Mouse (Mus musculus): Measurements from ENCODE around the gene Mcm5. TPM values are rescaled to one million over a fixed set of nuclear protein-coding genes. Genes with fewer than 3 reads are reported as not detected.

Gene Mcm5
- 1 to 10 TPM; 6.0 TPM for total RNA-seq (2021)

GRCm38 (mm10) chr8:75109236-75109967, at the start of gene Mcm5:
Gene Mcm5, plus strand, starts transcription at chr8:75109569.
- DNase-seq, result peak; percentile 99

- no peak for DNase-seq
These were observed 49.3 kb upstream of the Mcm5 start for GRCm38 (mm10) chr8:75060022-75060421.

GRCm38 (mm10) chr8:75060815-75061214, 48.6 kb upstream of the Mcm5 start:
- no peak for DNase-seq

- no peak for DNase-seq
These were observed 46.1 kb upstream of the Mcm5 start for GRCm38 (mm10) chr8:75063290-75063689.

GRCm38 (mm10) chr8:75064790-75065189, 44.6 kb upstream of the Mcm5 start:
- DNase-seq, result no peak

- no peak for DNase-seq
These were observed 42.1 kb upstream of the Mcm5 start for GRCm38 (mm10) chr8:75067287-75067686.

GRCm38 (mm10) chr8:75070297-75070696, 39.1 kb upstream of the Mcm5 start:
- DNase-seq, result no peak

- DNase-seq, result peak; percentile 61 to 71
These were observed 37.6 kb upstream of the Mcm5 start for GRCm38 (mm10) chr8:75071627-75072346.

GRCm38 (mm10) chr8:75074876-75075275, 34.5 kb upstream of the Mcm5 start:
- no peak for DNase-seq

GRCm38 (mm10) chr8:75078215-75078614, 31.2 kb upstream of the Mcm5 start:
- no peak for DNase-seq

GRCm38 (mm10) chr8:75078851-75079250, 30.5 kb upstream of the Mcm5 start:
- DNase-seq, result no peak

- no peak for DNase-seq
These were observed 27.9 kb upstream of the Mcm5 start for GRCm38 (mm10) chr8:75081364-75082040.

- no peak for DNase-seq
These were observed 27.1 kb upstream of the Mcm5 start for GRCm38 (mm10) chr8:75082181-75082805.

GRCm38 (mm10) chr8:75083846-75084245, 25.5 kb upstream of the Mcm5 start:
- DNase-seq, result peak; percentile 57 to 78

GRCm38 (mm10) chr8:75084382-75085064, 24.8 kb upstream of the Mcm5 start:
- no peak for DNase-seq

GRCm38 (mm10) chr8:75086002-75086401, 23.4 kb upstream of the Mcm5 start:
- DNase-seq, result no peak

GRCm38 (mm10) chr8:75087127-75087526, 22.2 kb upstream of the Mcm5 start:
- no peak for DNase-seq

- DNase-seq, result peak; percentile 59 to 60
These were observed 20.1 kb upstream of the Mcm5 start for GRCm38 (mm10) chr8:75088989-75089881.

- no peak for DNase-seq
These were observed 18.5 kb upstream of the Mcm5 start for GRCm38 (mm10) chr8:75090781-75091365.

- DNase-seq, result peak; percentile 82 to 85
These were observed 15.8 kb upstream of the Mcm5 start, which contains the start of gene Hmox1 for GRCm38 (mm10) chr8:75093399-75094156. Gene Hmox1, plus strand, starts transcription at chr8:75093621.

Data from layer of hippocampus, postnatal 36 days (tissue).